Mouse (Mus musculus) CH12.LX (cell line): ENCODE data around the gene Cdk14.

Experiments used
- CTCF ChIP-seq, 2 experiments: IDR thresholded peaks in 1 of 2; conservative IDR thresholded peaks in 1 of 2; 2 replicates each; pipeline ENCODE4 v1.5.1; 2011 to 2012; ENCODE audit warnings: low read depth in 2 of 2, low read length in 2 of 2, improper control_type of control experiment in 1 of 2, inconsistent platforms in 1 of 2, mild to moderate bottlenecking in 1 of 2, moderate library complexity in 1 of 2
- ELF1 ChIP-seq: IDR thresholded peaks from 2 replicates; pipeline ENCODE4 v1.6.1; 2014; ENCODE audit warnings: low read depth, mild to moderate bottlenecking, inconsistent platforms, low read length, improper control_type of control experiment
- MAX ChIP-seq: IDR thresholded peaks from 2 replicates; pipeline ENCODE4 v1.6.1; 2011; ENCODE audit warnings: low read length, improper control_type of control experiment
- POLR2A ChIP-seq: IDR thresholded peaks from 2 replicates; pipeline ENCODE4 v1.6.1; 2011; ENCODE audit warnings: low read depth, mild to moderate bottlenecking, improper control_type of control experiment, low read length
- RCOR1 ChIP-seq: conservative IDR thresholded peaks from 2 replicates; pipeline ENCODE4 v1.6.1; 2012; ENCODE audit warnings: low read depth, mild to moderate bottlenecking, inconsistent platforms, low read length, improper control_type of control experiment

DNA sequence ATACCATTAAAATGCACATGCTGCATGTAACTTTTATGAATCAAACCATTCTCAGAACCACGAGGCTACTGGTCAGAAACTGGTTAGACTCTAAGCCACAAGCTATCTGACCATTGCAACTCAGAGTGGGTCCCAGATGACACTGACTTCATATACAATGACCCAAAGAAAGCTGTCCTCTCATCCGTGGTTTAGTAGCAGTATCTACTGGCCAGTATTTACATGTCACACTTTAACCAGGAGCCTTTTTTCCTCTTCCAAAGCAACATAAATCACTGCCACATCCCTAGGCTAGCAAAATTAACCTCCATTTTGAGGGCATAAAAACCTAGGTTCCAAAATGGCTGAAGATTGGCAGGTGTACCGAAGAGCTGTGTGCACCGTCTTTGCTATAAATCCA is 533.0 kb downstream of the Cdk14 start:
- TF ChIP-seq CTCF (conservative IDR thresholded peaks at IDR 0.05 in 1 of 2, IDR thresholded peaks at IDR 0.05 in 1 of 2; ENCODE audit: low read depth in 2 of 2, low read length in 2 of 2) (no peak), RCOR1 (no peak), MAX (no peak), POLR2A (no peak), ELF1 (no peak)
